7 mouse cellular contexts compared by ENCODE assay signal in the genomic region with DNA sequence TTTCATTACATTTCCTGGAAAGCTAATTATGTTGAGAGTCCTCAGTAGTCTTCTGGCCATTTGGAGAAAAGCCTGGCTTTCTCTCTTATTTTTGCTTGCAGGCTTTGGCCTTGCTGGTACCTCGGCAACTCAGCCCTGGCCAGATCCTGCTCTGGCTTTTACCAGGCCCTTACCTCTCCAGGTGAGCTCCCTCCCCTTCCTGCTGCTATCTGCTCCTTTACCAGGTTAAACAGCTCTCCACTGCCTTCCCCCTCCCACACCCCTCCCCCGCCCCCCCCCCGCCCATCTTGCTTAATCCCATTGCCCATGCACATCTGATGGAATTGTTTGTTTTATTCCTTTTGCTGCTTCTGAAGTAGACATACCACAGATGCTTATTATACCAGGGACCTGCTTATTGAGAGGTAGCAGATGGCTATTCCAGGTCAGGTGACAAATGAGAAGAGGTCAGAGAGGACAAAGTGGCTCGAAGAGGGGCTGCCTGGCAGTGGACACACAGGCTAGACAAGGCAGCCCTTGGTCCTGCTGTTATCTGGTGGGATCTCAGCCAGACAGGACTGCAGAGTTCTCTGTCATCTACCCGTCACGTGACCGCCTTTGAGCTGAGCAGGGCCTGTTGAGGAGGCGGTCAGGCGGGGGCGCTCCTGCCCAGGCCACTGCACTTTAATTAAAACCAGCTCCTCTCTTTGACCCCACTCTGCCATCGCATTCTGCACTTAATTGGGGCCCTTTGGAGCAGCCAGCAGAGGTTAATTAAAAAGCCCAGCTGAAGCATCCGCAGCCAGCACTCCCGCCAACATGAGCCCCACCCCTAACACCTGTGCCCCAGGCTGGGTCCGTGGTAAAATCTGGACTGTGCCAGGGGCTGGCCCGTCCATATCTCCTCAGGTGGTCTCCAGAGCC. TPM values are rescaled to one million over a fixed set of nuclear protein-coding genes. Genes with fewer than 3 reads are reported as not detected.
A peak's percentile ranks its signal among the peaks of the same experiment; 100 is the strongest.
DNase-seq lines count a peak whose midpoint lies in the region; ATAC-seq and TF ChIP-seq lines count a peak whose summit lies in the region.

No protein-coding gene starts in this region.

- peak; percentile 69; the same call in 1 of the 2 replicates for TF ChIP-seq CTCF in cerebellum, adult 2 months (IDR thresholded peaks at IDR 0.05; ENCODE audit: borderline replicate concordance, insufficient read depth, low read depth, low read length)
- peak; percentile 55; the same call in 1 of the 2 replicates for TF ChIP-seq CTCF in forebrain, postnatal 0 days (IDR thresholded peaks at IDR 0.05; ENCODE audit: low read depth)

- no peaks in the 10 kb centered on the region for H3K4me1 ChIP-seq in cerebellum, adult 2 months (ENCODE audit: control insufficient read depth, insufficient read depth, low read length)
- no peaks in the 10 kb centered on the region for H3K4me1 ChIP-seq in forebrain, postnatal 0 days (ENCODE audit: insufficient read depth)
- peaks cover 9% of the 10 kb centered on the region for H3K4me1 ChIP-seq in hindbrain, embryonic 14.5 days (replicated peaks; ENCODE audit: control insufficient read depth, insufficient read depth, low read length)

- H3K9me3 ChIP-seq in forebrain, postnatal 0 days (ENCODE audit: low read length), result no peaks in the 10 kb centered on the region
- H3K9me3 ChIP-seq in hindbrain, embryonic 14.5 days (ENCODE audit: control insufficient read depth, low read length), result no peaks in the 10 kb centered on the region

- no peaks in the 10 kb centered on the region for H3K27me3 ChIP-seq in cerebellum, adult 2 months (ENCODE audit: control insufficient read depth, insufficient read depth, low read length)
- no peaks in the 10 kb centered on the region for H3K27me3 ChIP-seq in forebrain, postnatal 0 days (ENCODE audit: insufficient read depth, low read length)
- no peaks in the 10 kb centered on the region for H3K27me3 ChIP-seq in hindbrain, embryonic 14.5 days (ENCODE audit: control insufficient read depth, insufficient read depth, low read length)

- peak; percentile 83 for DNase-seq in Muller cell, postnatal 12 days (ENCODE audit: inconsistent ontology term)
- DNase-seq in cerebellum, adult 2 months, result peak; percentile 78 to 83
- DNase-seq in forebrain, postnatal 0 days, result peak; percentile 47
- peak; percentile 55 for DNase-seq in hindbrain, embryonic 14.5 days (ENCODE audit: low spot score)
- peak; percentile 55 for DNase-seq in left cerebral cortex, adult 11 months (ENCODE audit: low spot score)
- peak; percentile 95 for DNase-seq in lung, postnatal 36 days
- DNase-seq in right cerebral cortex, postnatal 10 days (ENCODE audit: low spot score in 2 of 2), result peak; percentile 69 to 73

- H3K4me2 ChIP-seq in forebrain, postnatal 0 days (ENCODE audit: low read depth), result no peak overlapping the region
- H3K4me2 ChIP-seq in hindbrain, embryonic 14.5 days (replicated peaks), result no peak overlapping the region

- no peaks in the 10 kb centered on the region for H3K36me3 ChIP-seq in forebrain, postnatal 0 days (ENCODE audit: insufficient read depth)
- H3K36me3 ChIP-seq in hindbrain, embryonic 14.5 days (replicated peaks; ENCODE audit: control insufficient read depth, insufficient read depth), result no peaks in the 10 kb centered on the region

- WGBS in cerebellum, adult 2 months, result 5% methylated on average over 14 of the region's 15 CpGs
- 3% methylated on average over 15 of the region's 15 CpGs for WGBS in forebrain, postnatal 0 days
- WGBS in hindbrain, embryonic 14.5 days, result 6% methylated on average over 14 of the region's 15 CpGs

- no peak overlapping the region for H3K27ac ChIP-seq in cerebellum, adult 2 months (ENCODE audit: insufficient read depth, low read length)
- no peak overlapping the region for H3K27ac ChIP-seq in forebrain, postnatal 0 days (ENCODE audit: low read depth, low read length)
- H3K27ac ChIP-seq in hindbrain, embryonic 14.5 days, result no peak overlapping the region

- no peak overlapping the region for H3K9ac ChIP-seq in forebrain, postnatal 0 days
- no peak overlapping the region; the same call in 1 of the 2 replicates for H3K9ac ChIP-seq in hindbrain, embryonic 14.5 days

- no peak for TF ChIP-seq POLR2A in cerebellum, adult 2 months (IDR thresholded peaks at IDR 0.05; ENCODE audit: borderline replicate concordance, insufficient read depth, low read length)

- peak; percentile 61 for ATAC-seq in forebrain, postnatal 0 days
- ATAC-seq in hindbrain, embryonic 14.5 days (ENCODE audit: low FRiP score), result peak; percentile 69; the same call in 1 of the 2 replicates

- no peak overlapping the region for H3K4me3 ChIP-seq in cerebellum, adult 2 months (replicated peaks; ENCODE audit: insufficient read depth, low read depth, low read length)
- H3K4me3 ChIP-seq in forebrain, postnatal 0 days (ENCODE audit: low read depth, low read length), result no peak overlapping the region
- no peak overlapping the region for H3K4me3 ChIP-seq in hindbrain, embryonic 14.5 days (replicated peaks; ENCODE audit: low read length)

RNA-seq across cellular contexts. Expression of gene Arf1, which starts 10.7 kb away (rescaled TPM):
- 514 and 515 TPM in 2 replicates for polyA plus RNA-seq in cerebellum, adult 2 months (2012; rRNA removed)
- total RNA-seq in forebrain, postnatal 0 days (2014; rRNA removed), result 355 and 372 TPM in 2 replicates
- polyA plus RNA-seq in forebrain, postnatal 0 days (2015; fragmentation: Nextera tagmentation; extraction: Ambion mirVana), result 685 and 714 TPM in 2 replicates
- 611 and 652 TPM in 2 replicates for polyA plus RNA-seq in hindbrain, embryonic 14.5 days (2014; fragmentation: Nextera tagmentation; extraction: Ambion mirVana)

RNA-seq across cellular contexts. Expression of gene 2310033P09Rik, which starts 30.7 kb away (rescaled TPM):
- 28.4 and 29.6 TPM in 2 replicates for polyA plus RNA-seq in cerebellum, adult 2 months (2012; rRNA removed)
- total RNA-seq in forebrain, postnatal 0 days (2014; rRNA removed), result 5.2 and 6.9 TPM in 2 replicates
- polyA plus RNA-seq in forebrain, postnatal 0 days (2015; fragmentation: Nextera tagmentation; extraction: Ambion mirVana), result 22.2 and 27.6 TPM in 2 replicates
- polyA plus RNA-seq in hindbrain, embryonic 14.5 days (2014; fragmentation: Nextera tagmentation; extraction: Ambion mirVana), result 21.4 and 25.0 TPM in 2 replicates

RNA-seq across cellular contexts. Expression of gene Mrpl55, which starts 36.5 kb away (rescaled TPM):
- polyA plus RNA-seq in cerebellum, adult 2 months (2012; rRNA removed), result 53.9 and 57.3 TPM in 2 replicates
- 45.2 and 69.5 TPM in 2 replicates for total RNA-seq in forebrain, postnatal 0 days (2014; rRNA removed)
- polyA plus RNA-seq in forebrain, postnatal 0 days (2015; fragmentation: Nextera tagmentation; extraction: Ambion mirVana), result 124 and 131 TPM in 2 replicates
- 88.2 and 98.7 TPM in 2 replicates for polyA plus RNA-seq in hindbrain, embryonic 14.5 days (2014; fragmentation: Nextera tagmentation; extraction: Ambion mirVana)

RNA-seq across cellular contexts. Expression of gene Guk1, which starts 46.8 kb away (rescaled TPM):
- 207 and 235 TPM in 2 replicates for polyA plus RNA-seq in cerebellum, adult 2 months (2012; rRNA removed)
- total RNA-seq in forebrain, postnatal 0 days (2014; rRNA removed), result 122 and 157 TPM in 2 replicates
- polyA plus RNA-seq in forebrain, postnatal 0 days (2015; fragmentation: Nextera tagmentation; extraction: Ambion mirVana), result 274 and 284 TPM in 2 replicates
- 248 and 249 TPM in 2 replicates for polyA plus RNA-seq in hindbrain, embryonic 14.5 days (2014; fragmentation: Nextera tagmentation; extraction: Ambion mirVana)

RNA-seq across cellular contexts. Expression of gene Wnt3a, which starts 51.8 kb away (rescaled TPM):
- not detected in 2 replicates for polyA plus RNA-seq in cerebellum, adult 2 months (2012; rRNA removed)
- 0.31 and 0.52 TPM in 2 replicates for total RNA-seq in forebrain, postnatal 0 days (2014; rRNA removed)
- 0.19 and 0.29 TPM in 2 replicates for polyA plus RNA-seq in forebrain, postnatal 0 days (2015; fragmentation: Nextera tagmentation; extraction: Ambion mirVana)
- 0.40 and 0.43 TPM in 2 replicates for polyA plus RNA-seq in hindbrain, embryonic 14.5 days (2014; fragmentation: Nextera tagmentation; extraction: Ambion mirVana)
